Mouse (Mus musculus) neural tube, embryonic 15.5 days (tissue): ENCODE data around the gene Dnase1. TPM values are rescaled to one million over a fixed set of nuclear protein-coding genes. Genes with fewer than 3 reads are reported as not detected.
"Not testable (repeated sequence)": the region's sequence is repeated elsewhere in the genome, so short reads cannot be mapped to it uniquely, and the experiment has no call there.

ENCODE experiments used
- ATAC-seq: fragments of 200-750 bp; cut with Nextera tagmentation; 2 replicates; pipeline ENCODE4 v1.8.0; 2017; ENCODE audit warnings: mild to moderate bottlenecking, moderate TSS enrichment, moderate library complexity; ENCODE audit not compliant: low FRiP score
- H3K27ac ChIP-seq: fragments of 300-500 bp; sonication (generic); replicated peaks from 2 replicates; pipeline ENCODE4 v1.5.1; 2015; ENCODE audit warnings: mild to moderate bottlenecking, inconsistent platforms
- H3K27me3 ChIP-seq: fragments of 300-500 bp; sonication (generic); replicated peaks from 2 replicates; pipeline ENCODE4 v1.6.1; 2015; ENCODE audit warnings: inconsistent platforms
- H3K36me3 ChIP-seq: fragments of 300-500 bp; sonication (generic); 2 replicates; pipeline ENCODE4 v1.6.1; 2015; ENCODE audit warnings: inconsistent platforms
- H3K4me1 ChIP-seq: fragments of 300-500 bp; sonication (generic); 2 replicates; pipeline ENCODE4 v1.6.1; 2015; ENCODE audit warnings: inconsistent platforms
- H3K4me2 ChIP-seq: fragments of 300-500 bp; sonication (generic); 2 replicates; pipeline ENCODE4 v1.6.1; 2015; ENCODE audit warnings: inconsistent platforms, mild to moderate bottlenecking, moderate library complexity
- H3K4me3 ChIP-seq: fragments of 300-500 bp; sonication (generic); replicated peaks from 2 replicates; pipeline ENCODE4 v1.5.1; 2015; ENCODE audit warnings: mild to moderate bottlenecking, inconsistent platforms
- H3K9ac ChIP-seq: fragments of 300-500 bp; sonication (generic); replicated peaks from 2 replicates; pipeline ENCODE4 v1.6.1; 2015; ENCODE audit warnings: mild to moderate bottlenecking, inconsistent platforms
- H3K9me3 ChIP-seq: fragments of 300-500 bp; sonication (generic); replicated peaks from 2 replicates; pipeline ENCODE4 v1.6.1; 2016; ENCODE audit warnings: inconsistent platforms
- WGBS: fragments of 180-500 bp; shearing (Covaris S2); methylation state at CpG from one replicate; pipeline ENCODE4 v1.1.7; 2015; ENCODE audit warnings: mixed read lengths; 5-methylcytosine and 5-hydroxymethylcytosine counted together
- polyA plus RNA-seq: library from polyadenylated mRNA; unstranded; fragments of >200 nt; fragmentation: Nextera tagmentation; extraction: Ambion mirVana; gene quantifications from 2 replicates; pipeline ENCODE4 v1.2.1, GENCODE M21; 2015

Gene Dnase1
- polyA plus RNA-seq, 1 experiment from 2014 or later, result 4.8 TPM

- WGBS, result 98% methylated on average over 4 of the region's 4 CpGs
- no peaks in the 10 kb centered on the region for H3K9me3 ChIP-seq
- no peak for ATAC-seq
- no peaks in the 10 kb centered on the region for H3K4me1 ChIP-seq
- H3K9ac ChIP-seq, result no peak overlapping the region
- no peak overlapping the region for H3K27ac ChIP-seq
- no peak overlapping the region for H3K4me3 ChIP-seq
- no peaks in the 10 kb centered on the region for H3K27me3 ChIP-seq
- H3K36me3 ChIP-seq, result peaks cover 82% of the 10 kb centered on the region
- H3K4me2 ChIP-seq, result no peak overlapping the region
These were observed 15.9 kb downstream of the Dnase1 start for GRCm38 (mm10) chr16:4052601-4053000.

GRCm38 (mm10) chr16:4053811-4054210 is 17.1 kb downstream of the Dnase1 start:
- no peaks in the 10 kb centered on the region for H3K4me1 ChIP-seq

GRCm38 (mm10) chr16:4064945-4065344 is 28.2 kb downstream of the Dnase1 start:
- no peaks in the 10 kb centered on the region for H3K9me3 ChIP-seq
- no peak overlapping the region for H3K4me3 ChIP-seq
- no peaks in the 10 kb centered on the region for H3K27me3 ChIP-seq
- no peak overlapping the region for H3K9ac ChIP-seq
- H3K4me1 ChIP-seq, result no peaks in the 10 kb centered on the region
- no peak overlapping the region for H3K4me2 ChIP-seq
- H3K36me3 ChIP-seq, result peaks cover 78% of the 10 kb centered on the region
- no peak for ATAC-seq
- 97% methylated on average over 4 of the region's 4 CpGs for WGBS
- no peak overlapping the region for H3K27ac ChIP-seq

More at GRCm38 (mm10) chr16:4053811-4054210, 17.1 kb downstream of the Dnase1 start:
- no peak overlapping the region for H3K9ac ChIP-seq
- H3K4me2 ChIP-seq, result no peak overlapping the region
- peaks cover 83% of the 10 kb centered on the region for H3K36me3 ChIP-seq
- no peak overlapping the region for H3K27ac ChIP-seq
- no peak overlapping the region for H3K4me3 ChIP-seq
- 87% methylated on average over 3 of the region's 3 CpGs for WGBS
- no peaks in the 10 kb centered on the region for H3K9me3 ChIP-seq
- H3K27me3 ChIP-seq, result no peaks in the 10 kb centered on the region
- ATAC-seq, result no peak

- Histone ChIP-seq H3K27me3 (no peaks in the 10 kb centered on the region), H3K36me3 (peaks cover 47% of the 10 kb centered on the region), H3K9me3 (no peaks in the 10 kb centered on the region), H3K27ac (no peak overlapping the region), H3K9ac (no peak overlapping the region), H3K4me1 (no peaks in the 10 kb centered on the region), H3K4me2 (no peak overlapping the region), H3K4me3 (no peak overlapping the region)
- 59% methylated on average over 8 of the region's 8 CpGs for WGBS
- ATAC-seq, result no peak
These were observed 31.8 kb downstream of the Dnase1 start for GRCm38 (mm10) chr16:4068588-4068987.

- Histone ChIP-seq H3K27me3 (no peaks in the 10 kb centered on the region), H3K9ac (no peak overlapping the region), H3K36me3 (no peaks in the 10 kb centered on the region), H3K4me2 (no peak overlapping the region), H3K9me3 (no peaks in the 10 kb centered on the region), H3K4me3 (no peak overlapping the region), H3K27ac (no peak overlapping the region), H3K4me1 (peaks cover 21% of the 10 kb centered on the region)
- 76% methylated on average over 6 of the region's 6 CpGs for WGBS
- no peak for ATAC-seq
These were observed 37.6 kb downstream of the Dnase1 start for GRCm38 (mm10) chr16:4074297-4074696.

GRCm38 (mm10) chr16:4074836-4075235 is 38.1 kb downstream of the Dnase1 start:
- Histone ChIP-seq H3K27ac (no peak overlapping the region), H3K9ac (no peak overlapping the region), H3K36me3 (no peaks in the 10 kb centered on the region), H3K4me2 (no peak overlapping the region), H3K4me3 (no peak overlapping the region), H3K4me1 (peaks cover 21% of the 10 kb centered on the region), H3K27me3 (no peaks in the 10 kb centered on the region), H3K9me3 (no peaks in the 10 kb centered on the region)
- WGBS, result 84% methylated on average over 3 of the region's 3 CpGs
- ATAC-seq, result no peak

- peak; percentile 97 for ATAC-seq
- Histone ChIP-seq H3K9ac (peak within 1 kb of the TSS; percentile 88), H3K4me2 (peak within 1 kb of the TSS; percentile 62), H3K4me3 (peak within 1 kb of the TSS; percentile 98), H3K27me3 (no peaks in the 10 kb centered on the region), H3K27ac (peak within 1 kb of the TSS; percentile 93), H3K9me3 (no peaks in the 10 kb centered on the region), H3K36me3 (peaks cover 11% of the 10 kb centered on the region), H3K4me1 (peaks cover 21% of the 10 kb centered on the region)
- WGBS, result under 1% methylated on average over 58 of the region's 58 CpGs
These were observed 40.8 kb downstream of the Dnase1 start, which contains the start of gene Trap1 for GRCm38 (mm10) chr16:4077384-4078061. TSS of gene Trap1 (minus strand) at chr16:4077827.

GRCm38 (mm10) chr16:4078302-4078701 is 41.6 kb downstream of the Dnase1 start:
- ATAC-seq, H3K9ac ChIP-seq, H3K27me3 ChIP-seq, H3K9me3 ChIP-seq: not testable (repeated sequence)
- Histone ChIP-seq H3K4me1 (peaks cover 21% of the 10 kb centered on the region), H3K4me3 (peak overlapping the region; percentile 98), H3K4me2 (peak overlapping the region; percentile 62), H3K36me3 (peaks cover 13% of the 10 kb centered on the region), H3K27ac (peak overlapping the region; percentile 93; the same call in 1 of the 2 replicates)
- 80% methylated on average over 10 of the region's 10 CpGs for WGBS

- 78% methylated on average over 1 of the region's 1 CpGs for WGBS
- no peaks in the 10 kb centered on the region for H3K9me3 ChIP-seq
- H3K9ac ChIP-seq, result no peak overlapping the region
- H3K4me1 ChIP-seq, result peaks cover 21% of the 10 kb centered on the region
- no peak overlapping the region for H3K4me3 ChIP-seq
- no peak overlapping the region for H3K4me2 ChIP-seq
- H3K36me3 ChIP-seq, result peaks cover 22% of the 10 kb centered on the region
- H3K27ac ChIP-seq, result no peak overlapping the region
- no peak for ATAC-seq
- H3K27me3 ChIP-seq, result no peaks in the 10 kb centered on the region
These were observed 42.9 kb downstream of the Dnase1 start for GRCm38 (mm10) chr16:4079656-4080055.

GRCm38 (mm10) chr16:4080419-4080818 is 43.7 kb downstream of the Dnase1 start:
- H3K9me3 ChIP-seq, H3K27me3 ChIP-seq, H3K27ac ChIP-seq, H3K9ac ChIP-seq, ATAC-seq, H3K4me2 ChIP-seq, H3K4me3 ChIP-seq: not testable (repeated sequence)
- Histone ChIP-seq H3K36me3 (peaks cover 29% of the 10 kb centered on the region), H3K4me1 (peaks cover 21% of the 10 kb centered on the region)
- WGBS, result 73% methylated on average over 3 of the region's 3 CpGs

- Histone ChIP-seq H3K4me3 (no peak overlapping the region), H3K36me3 (peaks cover 72% of the 10 kb centered on the region), H3K27me3 (no peaks in the 10 kb centered on the region), H3K9me3 (no peaks in the 10 kb centered on the region), H3K4me2 (no peak overlapping the region), H3K27ac (no peak overlapping the region), H3K4me1 (no peaks in the 10 kb centered on the region), H3K9ac (no peak overlapping the region)
- 97% methylated on average over 7 of the region's 7 CpGs for WGBS
- ATAC-seq, result no peak
These were observed 48.3 kb downstream of the Dnase1 start for GRCm38 (mm10) chr16:4085051-4085450.

GRCm38 (mm10) chr16:4085851-4086387 is 49.2 kb downstream of the Dnase1 start:
- H3K4me1 ChIP-seq, result no peaks in the 10 kb centered on the region
- no peaks in the 10 kb centered on the region for H3K9me3 ChIP-seq
- H3K9ac ChIP-seq, result no peak overlapping the region
- H3K27me3 ChIP-seq, result no peaks in the 10 kb centered on the region
- peaks cover 81% of the 10 kb centered on the region for H3K36me3 ChIP-seq
- WGBS, result 93% methylated on average over 9 of the region's 9 CpGs
- H3K4me3 ChIP-seq, result no peak overlapping the region
- H3K4me2 ChIP-seq, result no peak overlapping the region
- no peak for ATAC-seq
- no peak overlapping the region for H3K27ac ChIP-seq
